Mouse (Mus musculus) stomach, embryonic 16.5 days (tissue): ENCODE results near the gene Eps8l3. TPM values are rescaled to one million over a fixed set of nuclear protein-coding genes. Genes with fewer than 3 reads are reported as not detected.
"Not testable (repeated sequence)": the region's sequence is repeated elsewhere in the genome, so short reads cannot be mapped to it uniquely, and the experiment has no call there.

Experiments used
- ATAC-seq: fragments of 200-750 bp; cut with Nextera tagmentation; 2 replicates; pipeline ENCODE4 v1.8.0; 2017; ENCODE audit warnings: moderate number of reproducible peaks, moderate TSS enrichment; ENCODE audit not compliant: insufficient read depth, low FRiP score
- H3K27ac ChIP-seq: fragments of 300-500 bp; sonication (generic); 2 replicates; pipeline ENCODE4 v1.5.1; 2014; ENCODE audit warnings: low read length
- H3K27me3 ChIP-seq: fragments of 300-500 bp; sonication (generic); 2 replicates; pipeline ENCODE4 v1.6.1; 2014; ENCODE audit warnings: low read length, control low read depth, mixed read lengths; ENCODE audit not compliant: control insufficient read depth, insufficient read depth
- H3K36me3 ChIP-seq: fragments of 300-500 bp; sonication (generic); 2 replicates; pipeline ENCODE4 v1.6.1; 2014; ENCODE audit warnings: low read length; ENCODE audit not compliant: control insufficient read depth, insufficient read depth
- H3K4me1 ChIP-seq: fragments of 300-500 bp; sonication (generic); 2 replicates; pipeline ENCODE4 v1.6.1; 2014; ENCODE audit warnings: low read length, control low read depth, mixed read lengths; ENCODE audit not compliant: control insufficient read depth, insufficient read depth
- H3K4me2 ChIP-seq: fragments of 300-500 bp; sonication (generic); 2 replicates; pipeline ENCODE4 v1.6.1; 2014; ENCODE audit warnings: low read depth, low read length, mixed read lengths
- H3K4me3 ChIP-seq: fragments of 300-500 bp; sonication (generic); replicated peaks from 2 replicates; pipeline ENCODE4 v1.5.1; 2014; ENCODE audit warnings: mild to moderate bottlenecking, low read length
- H3K9ac ChIP-seq: fragments of 300-500 bp; sonication (generic); 2 replicates; pipeline ENCODE4 v1.6.1; 2014; ENCODE audit warnings: low read length
- H3K9me3 ChIP-seq: fragments of 300-500 bp; sonication (generic); replicated peaks from 2 replicates; pipeline ENCODE4 v1.6.1; 2016; ENCODE audit warnings: low read length, control low read depth; ENCODE audit not compliant: control insufficient read depth
- WGBS: fragments of 180-500 bp; shearing (Covaris S2); extraction: QIAGEN DNeasy Blood & Tissue Kit; methylation state at CpG from one replicate; pipeline ENCODE4 v1.1.7; 2014; 5-methylcytosine and 5-hydroxymethylcytosine counted together
- polyA plus RNA-seq: library from polyadenylated mRNA; unstranded; fragments of >200 nt; fragmentation: Nextera tagmentation; extraction: Ambion mirVana; gene quantifications from 2 replicates; pipeline ENCODE4 v1.2.1, GENCODE M21; 2015

Eps8l3 gene
- polyA plus RNA-seq, 1 experiment from 2014 or later, result 35.9 TPM

DNA sequence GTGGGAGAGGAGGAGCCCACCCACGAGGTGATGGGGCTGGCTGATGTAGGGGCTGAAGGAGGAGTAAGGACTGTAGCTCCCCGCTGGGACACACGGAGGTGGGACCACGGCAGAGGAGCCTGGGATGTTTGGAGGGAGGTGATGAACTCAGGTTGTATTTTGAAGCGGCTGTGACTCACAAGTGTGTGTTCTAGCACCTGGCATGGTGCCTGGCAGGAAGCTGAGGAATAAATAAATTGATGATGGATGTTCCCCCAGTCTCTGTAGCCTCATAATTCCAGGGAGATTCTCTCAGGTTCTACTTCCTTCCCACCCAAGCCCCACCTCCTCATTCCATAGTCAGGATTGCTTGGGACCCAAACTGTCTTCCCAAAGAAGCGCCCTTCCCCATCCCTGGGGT, 1.8 kb upstream of the Eps8l3 start:
- Histone ChIP-seq H3K9ac (no peak overlapping the region), H3K4me3 (no peak overlapping the region), H3K27ac (no peak overlapping the region), H3K36me3 (no peaks in the 10 kb centered on the region), H3K4me1 (peaks cover 6% of the 10 kb centered on the region; the same call in 1 of the 2 replicates), H3K27me3 (no peaks in the 10 kb centered on the region), H3K4me2 (no peak overlapping the region), H3K9me3 (no peaks in the 10 kb centered on the region)
- no peak for ATAC-seq
- WGBS, result 57% methylated on average over 6 of the region's 6 CpGs

DNA sequence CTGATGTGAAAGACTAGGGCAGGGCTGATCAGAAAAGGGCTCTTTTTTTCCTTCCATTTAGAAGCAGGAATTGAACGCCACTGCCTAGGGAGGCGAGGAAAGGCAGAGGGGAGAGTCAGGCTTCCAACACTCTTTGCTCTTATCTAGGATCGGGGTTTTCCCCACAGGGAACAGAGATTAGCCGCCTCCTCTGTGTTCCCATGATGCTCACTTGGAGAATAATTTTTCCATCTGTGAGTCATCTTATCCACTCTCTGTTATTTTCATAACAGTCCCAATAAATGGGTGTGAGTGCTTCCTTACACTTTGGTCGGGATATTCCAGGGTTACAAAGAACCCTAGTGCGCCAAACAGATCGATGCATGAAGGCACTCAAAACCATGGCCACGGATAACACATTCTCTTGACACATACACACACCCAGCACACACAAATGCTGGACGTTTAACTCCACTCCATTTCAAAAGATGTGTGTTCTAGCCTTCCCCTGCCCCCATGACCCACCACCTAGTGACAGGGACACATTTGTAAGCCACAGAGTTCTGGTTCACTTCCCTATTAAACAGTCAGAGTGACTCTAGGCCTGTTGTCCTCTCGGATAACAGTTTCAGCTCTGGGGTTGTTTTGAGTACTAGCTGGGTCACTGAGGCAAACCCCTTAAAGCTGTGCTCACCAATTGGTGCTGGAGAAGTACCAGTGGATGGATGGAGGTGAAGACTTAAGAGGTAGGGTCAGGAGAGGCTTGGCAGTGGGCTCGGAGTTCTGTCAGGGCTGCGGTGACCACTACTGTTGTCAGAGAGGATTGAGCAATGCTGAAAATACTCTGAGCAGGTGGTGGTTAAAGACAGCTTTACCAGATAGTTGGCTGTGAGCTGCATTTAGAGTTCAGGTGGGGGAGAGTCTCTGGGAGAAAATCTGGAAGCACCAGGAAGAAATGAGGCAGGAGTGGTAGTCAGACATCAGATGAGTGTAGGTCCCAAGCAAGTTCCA, 1.0 kb downstream of the Eps8l3 start:
- Histone ChIP-seq H3K4me1 (peaks cover 6% of the 10 kb centered on the region; the same call in 1 of the 2 replicates), H3K9me3 (no peaks in the 10 kb centered on the region), H3K27ac (peak overlapping the region; percentile 53; the same call in 1 of the 2 replicates), H3K4me3 (peak overlapping the region; percentile 24), H3K36me3 (no peaks in the 10 kb centered on the region), H3K27me3 (no peaks in the 10 kb centered on the region), H3K4me2 (peak overlapping the region; percentile 11; the same call in 1 of the 2 replicates), H3K9ac (peak overlapping the region; percentile 48)
- no peak for ATAC-seq
- WGBS, result 72% methylated on average over 12 of the region's 12 CpGs

DNA sequence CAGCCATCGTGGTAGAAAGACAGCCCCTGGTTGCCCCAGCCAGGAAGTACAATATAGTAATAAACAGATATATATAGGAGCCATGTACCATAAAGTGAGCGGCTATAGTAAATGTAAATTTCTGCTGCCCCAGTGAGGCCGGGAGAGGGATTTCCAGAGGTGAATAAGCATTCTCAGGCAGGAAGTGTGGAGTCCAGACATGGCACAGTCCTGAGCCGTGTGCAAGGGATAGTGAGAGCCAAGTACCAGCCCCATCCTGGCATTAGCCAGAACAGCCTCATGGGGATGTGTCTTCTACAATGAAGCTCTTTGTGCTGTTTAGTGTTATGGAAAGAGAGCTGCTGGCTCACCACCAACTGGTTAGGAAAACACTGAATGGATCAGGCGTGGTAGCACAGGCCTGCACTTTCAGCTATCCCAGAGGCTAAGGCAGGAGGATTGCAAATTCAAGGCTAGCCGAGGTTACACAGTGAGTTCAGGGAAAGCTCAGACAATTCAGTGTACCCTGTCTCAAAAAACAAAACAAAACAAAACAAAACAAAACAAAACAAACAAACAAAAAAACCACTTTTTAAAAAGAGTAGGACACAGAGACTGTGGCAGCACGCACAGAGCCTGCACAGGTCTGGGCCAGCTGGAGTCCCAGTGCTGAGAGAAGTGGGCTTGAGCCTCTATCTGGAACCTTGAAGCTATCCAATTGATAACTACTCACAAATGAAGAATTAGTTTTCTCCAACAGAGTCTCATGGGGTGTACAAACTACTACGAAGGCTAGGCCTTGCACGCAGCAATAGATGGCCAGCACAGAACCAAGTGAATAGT, 10.9 kb downstream of the Eps8l3 start:
- Histone ChIP-seq H3K27me3 (no peaks in the 10 kb centered on the region), H3K4me1 (no peaks in the 10 kb centered on the region), H3K4me2 (no peak overlapping the region), H3K9me3 (no peaks in the 10 kb centered on the region), H3K9ac (no peak overlapping the region), H3K36me3 (no peaks in the 10 kb centered on the region), H3K4me3 (no peak overlapping the region), H3K27ac (no peak overlapping the region)
- 77% methylated on average over 9 of the region's 9 CpGs for WGBS
- peak; percentile 82 for ATAC-seq

DNA sequence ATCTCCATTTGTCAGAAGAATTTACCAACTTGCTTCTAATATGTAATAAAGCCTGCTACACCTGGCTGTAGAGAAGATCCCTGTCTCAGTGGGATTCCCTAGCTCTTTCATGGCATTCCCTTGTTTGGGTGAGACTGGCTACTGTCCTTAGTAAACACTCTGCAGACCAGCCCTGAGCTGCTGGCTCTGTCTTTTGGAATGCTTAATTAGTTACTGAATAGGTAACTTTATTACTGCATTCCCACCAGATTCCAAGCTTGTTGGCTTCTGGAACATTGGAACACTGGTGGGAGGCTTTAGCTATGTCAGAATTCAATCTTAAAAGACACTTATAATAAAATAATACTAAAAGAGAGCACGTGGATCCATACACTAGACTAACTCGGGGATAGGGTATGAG, 12.2 kb downstream of the Eps8l3 start:
- H3K36me3 ChIP-seq, H3K4me3 ChIP-seq: not testable (repeated sequence)

DNA sequence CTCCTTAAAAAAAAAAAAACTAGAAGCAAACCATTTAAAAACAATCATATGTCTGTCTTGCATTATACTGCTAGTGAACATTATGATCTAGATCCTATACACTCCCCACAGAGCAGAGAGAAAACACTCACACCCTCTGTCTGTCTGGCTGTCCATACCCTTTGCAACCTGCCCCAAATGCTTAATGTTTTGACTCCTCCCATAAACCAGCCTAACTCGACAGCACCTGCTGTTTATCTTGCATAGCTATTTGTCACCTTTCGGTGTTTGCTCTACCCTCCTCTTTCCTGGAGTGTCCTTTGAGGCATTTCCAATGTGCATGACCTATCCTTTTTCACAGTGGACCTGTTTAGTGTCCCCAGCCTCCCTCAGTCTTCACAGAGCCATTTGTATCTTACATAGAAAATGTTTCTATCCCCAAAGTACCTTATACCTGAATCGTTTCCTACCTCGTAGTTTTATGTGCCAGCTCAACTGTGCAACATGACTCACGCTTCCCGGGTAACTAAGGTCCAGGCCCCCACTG, 18.2 kb downstream of the Eps8l3 start:
- peak; percentile 7; the same call in 1 of the 2 replicates for ATAC-seq
- peaks cover 6% of the 10 kb centered on the region; the same call in 1 of the 2 replicates for H3K4me1 ChIP-seq
- peak overlapping the region; percentile 92 for H3K9ac ChIP-seq

More for the DNA sequence above, 12.2 kb downstream of the Eps8l3 start:
- H3K27me3 ChIP-seq, H3K4me2 ChIP-seq, ATAC-seq, H3K9ac ChIP-seq, H3K4me1 ChIP-seq, H3K27ac ChIP-seq, H3K9me3 ChIP-seq: not testable (repeated sequence)
- 83% methylated on average over 2 of the region's 2 CpGs for WGBS

DNA sequence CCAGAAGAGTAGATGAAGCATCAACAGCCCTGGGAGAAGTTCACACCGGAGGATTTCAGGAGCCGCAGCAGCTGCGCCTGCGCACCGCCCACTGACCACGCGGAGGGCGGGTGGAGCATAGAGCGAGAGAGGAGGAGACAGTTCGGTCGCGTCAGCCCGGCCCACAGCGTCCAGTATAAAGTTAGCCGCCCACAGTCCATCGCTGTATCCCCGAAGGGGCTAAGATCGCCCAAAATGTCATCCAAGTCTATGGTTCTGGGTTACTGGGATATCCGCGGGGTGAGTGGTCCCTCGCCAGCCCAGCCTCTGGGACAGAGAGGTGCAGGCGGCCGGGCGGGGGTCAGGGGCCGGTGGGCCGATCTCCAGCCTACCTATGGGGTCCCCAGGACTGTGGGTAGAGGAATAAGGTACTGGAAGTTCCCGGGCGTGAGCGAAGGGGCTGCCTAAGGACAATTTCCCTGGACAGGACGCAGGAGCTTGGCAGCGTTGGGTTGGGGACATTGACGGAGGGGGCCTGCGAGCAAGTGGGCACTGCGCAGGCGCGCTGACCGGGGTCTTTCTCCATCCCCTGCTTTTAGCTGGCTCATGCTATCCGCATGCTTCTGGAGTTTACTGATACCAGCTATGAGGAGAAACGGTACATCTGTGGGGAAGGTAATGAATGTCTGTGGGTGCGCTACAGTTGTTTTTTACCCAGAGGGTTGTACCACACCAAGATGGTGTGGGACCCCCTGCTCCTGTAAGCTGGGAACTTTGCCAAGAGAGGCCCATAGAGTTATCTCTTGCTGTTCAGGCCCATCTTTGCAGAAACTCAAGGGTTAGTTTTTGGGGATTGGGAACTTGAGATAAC, 18.9 kb downstream of the Eps8l3 start, which contains the start of gene Gstm5:
Gene Gstm5 (plus strand): TSS at position 102 of the 850 bp plus-strand sequence.
- 7% methylated on average over 40 of the region's 40 CpGs for WGBS
- peak within 1 kb of the TSS; percentile 77 for H3K4me3 ChIP-seq
- peak; percentile 96 for ATAC-seq
- no peaks in the 10 kb centered on the region for H3K36me3 ChIP-seq
- peak within 1 kb of the TSS; percentile 72 for H3K27ac ChIP-seq
- H3K9me3 ChIP-seq, result no peaks in the 10 kb centered on the region
- H3K4me1 ChIP-seq, result peaks cover 6% of the 10 kb centered on the region; the same call in 1 of the 2 replicates
- H3K4me2 ChIP-seq, result peak within 1 kb of the TSS; percentile 89
- H3K27me3 ChIP-seq, result no peaks in the 10 kb centered on the region
- peak within 1 kb of the TSS; percentile 92 for H3K9ac ChIP-seq

More for the DNA sequence above, 18.2 kb downstream of the Eps8l3 start:
- Histone ChIP-seq H3K27me3 (no peaks in the 10 kb centered on the region), H3K27ac (peak overlapping the region; percentile 72), H3K4me3 (peak overlapping the region; percentile 77), H3K9me3 (no peaks in the 10 kb centered on the region), H3K4me2 (peak overlapping the region; percentile 89), H3K36me3 (no peaks in the 10 kb centered on the region)
- WGBS, result 10% methylated on average over 6 of the region's 6 CpGs

DNA sequence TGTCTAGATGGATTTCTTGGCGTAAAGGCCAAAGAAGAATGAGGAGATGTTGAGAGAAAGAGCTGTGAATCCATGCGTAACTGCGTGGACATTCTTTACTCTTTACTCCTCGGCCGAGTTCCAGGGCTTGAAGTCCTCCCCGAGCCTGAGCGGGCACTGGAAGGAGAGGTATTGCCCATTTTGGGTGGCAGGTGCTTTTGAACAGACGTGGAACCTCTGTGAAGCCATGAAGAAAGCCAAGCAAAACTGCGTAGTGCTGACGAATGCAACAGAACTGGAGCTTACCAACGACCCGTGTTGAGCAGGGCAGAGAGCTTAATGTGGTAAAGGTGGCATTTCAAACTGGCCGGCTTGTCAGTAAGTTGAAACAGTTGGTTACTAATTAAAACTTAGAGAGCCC, 21.7 kb downstream of the Eps8l3 start:
- no peak overlapping the region for H3K9ac ChIP-seq
- H3K4me1 ChIP-seq, result peaks cover 6% of the 10 kb centered on the region; the same call in 1 of the 2 replicates
- WGBS, result 93% methylated on average over 13 of the region's 13 CpGs
- no peaks in the 10 kb centered on the region for H3K9me3 ChIP-seq
- ATAC-seq, result no peak
- H3K27me3 ChIP-seq, result no peaks in the 10 kb centered on the region
- H3K27ac ChIP-seq, result no peak overlapping the region
- H3K4me2 ChIP-seq, result no peak overlapping the region
- no peaks in the 10 kb centered on the region for H3K36me3 ChIP-seq
- H3K4me3 ChIP-seq, result no peak overlapping the region
